Mouse (Mus musculus) E14TG2a.4 (cell line): Measurements from ENCODE around the gene Sprr1a.

Experiments
- CTCF ChIP-seq: conservative IDR thresholded peaks from 2 replicates; pipeline ENCODE4 v1.5.1; 2014; ENCODE audit warnings: low read length
- NANOG ChIP-seq: IDR thresholded peaks from 2 replicates; pipeline ENCODE4 v1.6.1; 2014; ENCODE audit warnings: borderline replicate concordance, low read length, mixed read lengths
- POU5F1 ChIP-seq: IDR thresholded peaks from 2 replicates; pipeline ENCODE4 v1.6.1; 2014; ENCODE audit warnings: low read length, borderline replicate concordance

GRCm38 (mm10) chr3:92467424-92467823, 18.3 kb downstream of the Sprr1a start:
- no peak for TF ChIP-seq CTCF
- TF ChIP-seq POU5F1: no peak
- TF ChIP-seq NANOG: no peak
